Mouse (Mus musculus): ENCODE measurements around the gene Kynu.
A peak's percentile ranks its signal among the peaks of the same experiment; 100 is the strongest.

Gene Kynu

DNA sequence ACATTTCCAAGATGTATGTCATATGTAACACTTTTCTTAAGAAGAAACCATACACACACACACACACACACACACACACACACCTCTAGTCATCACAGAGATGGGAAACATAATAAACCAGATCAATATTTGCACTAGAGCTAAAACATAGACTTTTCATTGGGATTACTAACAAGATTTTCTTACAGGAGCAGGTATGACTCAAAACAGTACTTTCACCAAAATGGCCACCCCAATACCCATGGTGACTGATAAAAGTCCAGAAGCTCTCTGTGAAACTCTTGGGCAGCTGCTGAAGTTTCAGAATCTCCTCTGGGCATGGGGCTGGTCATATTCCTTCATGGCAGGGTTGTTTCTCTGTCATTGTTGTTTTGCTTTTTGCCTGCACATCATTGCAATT, 114.5 kb downstream of the Kynu start:
- DNase-seq: no peak

DNA sequence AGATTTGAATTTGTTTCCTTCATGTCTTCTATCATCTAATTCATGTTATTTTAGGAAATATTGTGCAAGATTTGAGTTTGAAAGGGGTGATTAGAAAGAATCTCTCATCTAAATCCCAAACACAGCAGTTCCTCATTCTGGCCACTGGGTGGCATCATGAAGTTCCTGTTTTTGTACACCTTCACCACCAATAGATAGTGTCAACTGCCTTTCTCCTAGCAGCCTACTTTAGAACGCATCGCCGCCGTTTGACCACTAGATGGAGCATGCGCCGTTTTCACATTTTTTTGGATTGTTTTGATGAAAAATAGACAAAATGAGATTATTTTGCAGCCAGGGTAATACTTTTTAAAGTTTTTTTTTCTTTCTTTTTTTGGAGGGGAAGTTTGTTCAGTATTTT, 118.5 kb downstream of the Kynu start:
- peak; percentile 52 to 68 for DNase-seq

DNA sequence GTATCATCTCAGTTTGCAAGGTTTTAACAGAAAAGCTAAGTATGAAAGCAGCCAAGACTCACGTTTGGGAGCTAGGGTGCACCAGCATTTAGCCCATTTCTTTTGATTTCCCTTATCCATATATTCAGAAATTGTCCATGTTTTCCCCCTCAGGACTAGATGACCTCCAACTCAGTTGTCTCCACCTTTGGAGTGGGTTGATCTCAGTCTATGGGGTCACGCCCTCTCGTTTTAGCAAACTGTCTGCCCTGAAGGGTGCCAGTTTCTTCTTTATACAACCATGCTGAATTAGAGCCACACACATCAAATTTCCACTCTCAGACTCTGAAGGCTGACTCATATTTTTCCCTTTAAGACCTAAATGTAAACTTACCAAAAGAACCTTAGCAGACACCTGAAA, 119.0 kb downstream of the Kynu start:
- no peak for DNase-seq

DNA sequence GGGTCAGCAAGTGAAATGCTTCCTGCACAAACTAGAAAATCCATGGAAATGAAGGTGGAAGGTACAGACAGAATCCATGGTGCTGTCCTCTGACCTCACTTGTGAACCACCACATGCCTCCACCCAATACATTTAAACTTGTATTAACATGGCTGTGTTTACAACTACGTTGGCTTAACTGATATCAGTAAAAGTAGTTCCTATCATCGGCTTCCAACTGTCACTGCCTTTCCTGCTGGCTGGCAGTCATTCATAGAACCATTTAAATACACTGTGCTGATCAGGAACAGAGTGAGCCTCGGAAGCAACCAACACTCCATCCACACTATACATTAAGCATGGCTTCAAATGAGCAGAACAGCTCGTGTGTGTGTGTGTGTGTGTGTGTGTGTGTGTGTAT, 120.1 kb downstream of the Kynu start:
- DNase-seq: no peak

- DNase-seq: no peak
Observed at GRCm38 (mm10) chr2:43690402-43690801, 135.3 kb downstream of the Kynu start.

GRCm38 (mm10) chr2:43691290-43691689, 136.2 kb downstream of the Kynu start:
- DNase-seq: no peak

DNA sequence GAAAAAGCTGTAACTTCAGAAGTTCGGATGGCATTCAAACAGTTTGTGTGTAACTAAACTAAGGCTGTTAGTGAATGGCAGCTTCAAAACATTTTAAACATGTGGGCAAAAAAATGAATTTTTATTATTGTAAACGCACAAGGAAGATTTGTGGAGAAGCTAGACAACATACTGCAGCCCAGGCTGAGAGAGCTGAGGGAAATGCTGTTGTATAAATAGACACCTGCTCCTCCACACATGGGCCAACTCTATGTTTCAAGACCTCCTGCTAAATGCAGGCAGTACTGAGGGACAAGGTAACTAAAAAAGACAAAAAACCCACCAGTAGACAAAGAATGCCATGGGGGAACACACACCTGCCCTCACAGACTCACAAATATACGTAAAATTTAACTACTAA, 140.5 kb downstream of the Kynu start:
- no peak for DNase-seq

GRCm38 (mm10) chr2:43712611-43713138, 157.5 kb downstream of the Kynu start:
- no peak for DNase-seq

DNA sequence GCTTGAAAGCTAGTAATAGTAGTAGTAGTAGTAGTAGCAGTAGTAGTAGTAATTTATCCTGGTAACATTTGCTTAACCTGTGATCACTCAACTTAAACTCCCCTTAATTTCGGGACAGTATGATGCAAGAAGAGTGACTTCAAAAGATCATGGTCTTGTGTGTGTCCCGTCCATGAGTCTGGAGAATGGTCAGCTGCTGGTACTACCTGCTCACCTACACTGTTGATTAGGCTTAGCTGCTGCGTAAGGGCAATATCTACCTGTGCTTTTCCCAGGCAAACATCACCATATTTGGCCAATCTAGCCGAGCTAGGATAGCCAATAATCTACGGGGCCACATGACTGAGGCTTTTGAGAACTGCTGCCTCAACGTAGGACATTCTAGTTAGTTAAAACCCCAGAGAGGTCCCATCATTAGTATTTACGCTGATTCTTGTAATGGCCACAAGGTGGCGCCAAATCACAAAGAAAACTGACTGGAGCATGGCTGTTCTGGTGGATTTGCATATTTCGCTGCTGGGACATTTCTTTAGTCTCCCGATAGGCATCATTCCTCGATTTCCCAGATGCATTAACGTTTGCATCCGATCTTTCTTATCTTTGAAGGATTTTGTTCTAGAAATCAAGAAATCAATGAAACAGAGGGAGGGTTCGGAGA, 167.4 kb downstream of the Kynu start:
- peak; percentile 59 to 69 for DNase-seq

DNA sequence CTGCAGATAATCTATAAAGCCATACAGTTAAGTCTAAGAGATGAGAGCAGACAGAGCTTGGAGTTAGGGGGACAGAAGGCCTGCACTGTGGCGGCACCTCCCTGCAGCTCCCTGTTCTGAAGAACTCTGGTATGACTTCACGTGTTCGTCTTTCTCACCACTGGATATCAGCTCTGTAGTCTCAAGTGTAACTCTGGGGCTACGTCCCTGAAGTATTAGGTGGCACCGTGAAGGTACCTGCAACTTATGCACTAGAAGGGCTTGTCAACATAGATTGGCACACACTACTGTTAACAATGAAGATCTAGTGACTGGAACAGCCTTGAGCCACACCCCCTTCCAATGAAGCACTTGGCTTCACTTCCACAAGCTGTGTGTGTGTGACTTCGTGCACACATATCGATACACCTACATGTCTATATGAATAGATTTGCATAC, 168.0 kb downstream of the Kynu start:
- peak in 1 of 2 experiments; percentile 4 for DNase-seq

DNA sequence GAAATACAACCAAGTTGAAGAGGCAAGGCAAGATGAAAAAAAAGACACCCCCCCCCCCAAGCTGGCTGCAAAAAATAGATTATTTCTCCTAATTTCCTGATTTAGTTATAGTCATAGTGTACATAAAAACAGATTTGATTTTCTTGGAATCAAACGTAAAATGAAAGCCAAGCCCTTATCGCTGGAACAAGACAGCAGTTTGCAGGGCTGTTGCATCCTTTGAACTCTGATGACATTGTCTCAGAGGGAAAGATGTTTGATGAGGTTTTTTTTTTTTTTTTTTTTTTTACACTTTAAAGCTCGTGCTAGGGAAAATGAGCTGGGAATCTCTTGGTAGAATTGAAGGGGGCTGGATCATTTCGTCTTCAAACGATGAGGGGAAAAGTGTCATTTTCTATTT, 172.1 kb downstream of the Kynu start:
- DNase-seq: no peak

DNA sequence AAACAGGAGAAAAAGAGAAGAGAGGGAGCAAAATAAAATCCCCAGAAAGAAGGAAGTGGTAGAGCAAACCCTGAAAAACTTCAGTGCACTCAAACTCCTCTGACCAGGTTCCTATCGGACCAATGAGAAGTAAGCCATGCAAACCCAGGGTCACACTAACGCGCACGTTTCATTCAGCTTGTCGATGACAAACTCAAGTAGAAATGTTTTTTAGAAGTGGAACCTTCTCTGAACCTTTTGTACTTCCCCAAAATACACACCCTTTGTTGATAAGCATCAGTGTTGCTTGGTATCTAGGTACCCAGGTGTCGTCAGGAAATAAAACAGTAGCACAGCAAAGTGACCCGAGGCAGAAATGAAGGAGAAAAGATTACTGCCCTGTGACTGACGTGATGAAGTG, 172.6 kb downstream of the Kynu start:
- no peak for DNase-seq

GRCm38 (mm10) chr2:43728831-43729230, 173.7 kb downstream of the Kynu start:
- DNase-seq: no peak
